Mouse (Mus musculus): Measurements from ENCODE around the gene Safb2.

DNA sequence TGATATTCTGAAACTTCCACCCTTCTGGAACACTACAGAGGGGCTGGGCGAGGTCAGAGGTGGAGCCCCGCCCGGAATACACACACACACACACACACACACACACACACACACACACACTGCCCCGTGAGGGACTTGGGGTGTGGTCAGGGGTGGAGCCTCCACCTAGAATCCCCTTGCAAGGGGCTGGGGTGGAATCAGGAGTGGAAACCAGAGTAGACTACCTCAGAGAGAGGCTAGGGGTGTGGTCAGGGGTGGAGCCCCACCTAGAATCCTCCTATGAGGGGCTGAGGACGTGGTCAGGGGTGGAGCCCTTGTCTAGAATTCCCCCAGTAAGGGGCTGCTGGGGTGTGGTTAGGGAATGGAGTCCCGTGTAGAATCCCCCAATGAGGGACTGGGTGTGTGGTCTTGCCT lies 43.8 kb downstream of the Safb2 start:
- no peak for TF ChIP-seq POLR2A (IDR thresholded peaks at IDR 0.05; ENCODE audit: borderline replicate concordance, insufficient read depth, low read length)
- TF ChIP-seq CTCF (IDR thresholded peaks at IDR 0.05; ENCODE audit: borderline replicate concordance, insufficient read depth, low read depth, low read length): no peak
